In genomic region chr11:89030552-89030951, GRCm38 (mm10) we compare ENCODE assay signal across 34 mouse cellular contexts. TPM values are rescaled to one million over a fixed set of nuclear protein-coding genes. Genes with fewer than 3 reads are reported as not detected.
"Had no signal": no experiment of that assay in that cellular context is flagged by ENCODE, and none has a peak within 500 bp of the region (broad histone marks: within the 10 kb centered on the region; RNA-seq: fewer than 3 reads in every experiment).

No protein-coding gene starts in this region.

- H3K4me3 ChIP-seq: heart, embryonic 10.5 days; heart, embryonic 12.5 days; hindbrain, embryonic 10.5 days; hindbrain, embryonic 12.5 days; intestine, embryonic 15.5 days; layer of hippocampus, adult 2 months; left cerebral cortex, adult 2 months; limb, embryonic 10.5 days; limb, embryonic 12.5 days; liver, embryonic 13.5 days had no signal

- H3K4me2 ChIP-seq: heart, embryonic 12.5 days; hindbrain, embryonic 12.5 days; hindbrain, embryonic 14.5 days; intestine, embryonic 15.5 days; limb, embryonic 12.5 days; liver, embryonic 11.5 days; liver, embryonic 13.5 days had no signal

- DNase-seq: gastrocnemius, postnatal 25 days; heart, adult 18-20 months; heart, postnatal 10 days; heart, postnatal 4 days; kidney, adult 18-20 months; kidney, adult 8-10 months; kidney, postnatal 10 days; kidney, postnatal 25 days; kidney, postnatal 4 days; liver; liver, embryonic 13.5 days had no signal

- H3K36me3 ChIP-seq: heart, embryonic 10.5 days; heart, embryonic 12.5 days; intestine, embryonic 15.5 days; limb, embryonic 10.5 days; limb, embryonic 12.5 days; liver, embryonic 13.5 days had no signal

- H3K4me1 ChIP-seq: hindbrain, embryonic 12.5 days; limb, embryonic 12.5 days had no signal

- ATAC-seq: hindbrain, embryonic 16.5 days; inflammation-experienced regulatory T-cells, adult 6 months; intestine, embryonic 15.5 days had no signal

- H3K27me3 ChIP-seq: heart, embryonic 12.5 days; hindbrain, embryonic 12.5 days; intestine, embryonic 15.5 days; limb, embryonic 12.5 days; liver, embryonic 13.5 days had no signal

- H3K9me3 ChIP-seq: heart, embryonic 10.5 days; heart, embryonic 12.5 days; hindbrain, embryonic 10.5 days; hindbrain, embryonic 12.5 days; intestine, embryonic 15.5 days; limb, embryonic 10.5 days; limb, embryonic 12.5 days; liver, embryonic 13.5 days had no signal

- H3K9ac ChIP-seq: heart, embryonic 12.5 days; hindbrain, embryonic 12.5 days; hindbrain, embryonic 14.5 days; intestine, embryonic 15.5 days; limb, embryonic 12.5 days; liver, embryonic 13.5 days had no signal

- H3K27ac ChIP-seq: heart, embryonic 10.5 days; hindbrain, embryonic 10.5 days; hindbrain, embryonic 12.5 days; hindbrain, embryonic 14.5 days; intestine, embryonic 15.5 days; layer of hippocampus, adult 2 months; left cerebral cortex, adult 2 months; limb, embryonic 10.5 days; limb, embryonic 12.5 days; liver, embryonic 13.5 days had no signal

RNA-seq across cellular contexts. Expression of gene Gm525, which starts 43.1 kb away (rescaled TPM):
- total RNA-seq: gastrocnemius, adult 18-20 months; gastrocnemius, adult 8-10 months; gastrocnemius, postnatal 25 days; granulocyte monocyte progenitor cell, adult 5-6 weeks; heart, adult 18-20 months; heart, postnatal 10 days; heart, postnatal 25 days; heart, postnatal 4 days; layer of hippocampus, adult 2 months; layer of hippocampus, postnatal 10 days; layer of hippocampus, postnatal 25 days; left cerebral cortex, postnatal 14 days; left cerebral cortex, postnatal 36 days had no signal
- polyA plus RNA-seq: heart, embryonic 10.5 days; heart, embryonic 12.5 days; heart, embryonic 14.5 days; hindbrain, embryonic 10.5 days; hindbrain, embryonic 14.5 days; hindbrain, embryonic 16.5 days; inflammation-experienced regulatory T-cells, adult 6 months; kidney, embryonic 14.5 days; limb, embryonic 10.5 days; liver, embryonic 11.5 days; liver, embryonic 13.5 days had no signal
